Mouse (Mus musculus) liver, embryonic 12.5 days (tissue): ENCODE measurements around the gene Lix1l. TPM values are rescaled to one million over a fixed set of nuclear protein-coding genes. Genes with fewer than 3 reads are reported as not detected.
A peak's percentile ranks its signal among the peaks of the same experiment; 100 is the strongest.

ENCODE experiments used
- ATAC-seq: fragments of 200-750 bp; cut with Nextera tagmentation; 2 replicates; pipeline ENCODE4 v1.8.0; 2017; ENCODE audit warnings: moderate number of reproducible peaks, mild to moderate bottlenecking, moderate library complexity
- H3K27ac ChIP-seq: fragments of 300-500 bp; sonication (generic); 2 replicates; pipeline ENCODE4 v1.5.1; 2016; ENCODE audit warnings: mild to moderate bottlenecking
- H3K27me3 ChIP-seq: fragments of 300-500 bp; sonication (generic); replicated peaks from 2 replicates; pipeline ENCODE4 v1.6.1; 2016; ENCODE audit warnings: mild to moderate bottlenecking, moderate library complexity
- H3K36me3 ChIP-seq: fragments of 300-500 bp; sonication (generic); 2 replicates; pipeline ENCODE4 v1.6.1; 2016; ENCODE audit warnings: mild to moderate bottlenecking, moderate library complexity
- H3K4me1 ChIP-seq: fragments of 300-500 bp; sonication (generic); 2 replicates; pipeline ENCODE4 v1.6.1; 2016
- H3K4me2 ChIP-seq: fragments of 300-500 bp; sonication (generic); 2 replicates; pipeline ENCODE4 v1.6.1; 2016; ENCODE audit warnings: mild to moderate bottlenecking, moderate library complexity
- H3K4me3 ChIP-seq: fragments of 300-500 bp; sonication (generic); 2 replicates; pipeline ENCODE4 v1.5.1; 2016; ENCODE audit warnings: mild to moderate bottlenecking, moderate library complexity
- H3K9ac ChIP-seq: fragments of 300-500 bp; sonication (generic); 2 replicates; pipeline ENCODE4 v1.6.1; 2016; ENCODE audit warnings: mild to moderate bottlenecking, moderate library complexity
- H3K9me3 ChIP-seq: fragments of 300-500 bp; sonication (generic); replicated peaks from 2 replicates; pipeline ENCODE4 v1.6.1; 2016; ENCODE audit warnings: mild to moderate bottlenecking, moderate library complexity
- WGBS: fragments of 180-500 bp; shearing (Covaris S2); methylation state at CpG from one replicate; pipeline ENCODE4 v1.1.7; 2016; ENCODE audit not compliant: insufficient replicate concordance; 5-methylcytosine and 5-hydroxymethylcytosine counted together
- polyA plus RNA-seq: library from polyadenylated mRNA; unstranded; fragments of >200 nt; fragmentation: Nextera tagmentation; extraction: Ambion mirVana; gene quantifications from 2 replicates; pipeline ENCODE4 v1.2.1, GENCODE M21; 2016

Gene Lix1l
- polyA plus RNA-seq, 1 experiment from 2014 or later: 0.92 TPM

GRCm38 (mm10) chr3:96606618-96607017 is 5.7 kb downstream of the Lix1l start:
- 71% methylated on average over 4 of the region's 4 CpGs for WGBS
- no peak overlapping the region for H3K4me3 ChIP-seq
- H3K4me2 ChIP-seq: no peak overlapping the region
- no peak for ATAC-seq
- no peaks in the 10 kb centered on the region for H3K36me3 ChIP-seq
- H3K27me3 ChIP-seq: peaks cover 18% of the 10 kb centered on the region
- H3K27ac ChIP-seq: no peak overlapping the region
- H3K4me1 ChIP-seq: peaks cover 1% of the 10 kb centered on the region; the same call in 1 of the 2 replicates
- no peak overlapping the region for H3K9ac ChIP-seq
- no peaks in the 10 kb centered on the region for H3K9me3 ChIP-seq

- no peaks in the 10 kb centered on the region for H3K27me3 ChIP-seq
- no peaks in the 10 kb centered on the region for H3K9me3 ChIP-seq
- ATAC-seq: no peak
- no peak overlapping the region for H3K27ac ChIP-seq
- WGBS: 80% methylated on average over 3 of the region's 3 CpGs
- no peaks in the 10 kb centered on the region for H3K4me1 ChIP-seq
- no peak overlapping the region for H3K4me2 ChIP-seq
- no peak overlapping the region for H3K4me3 ChIP-seq
- no peak overlapping the region for H3K9ac ChIP-seq
- H3K36me3 ChIP-seq: peaks cover 43% of the 10 kb centered on the region
Observed at GRCm38 (mm10) chr3:96617941-96618340, 17.0 kb downstream of the Lix1l start.

GRCm38 (mm10) chr3:96623201-96623600 is 22.3 kb downstream of the Lix1l start:
- Histone ChIP-seq H3K4me2 (no peak overlapping the region), H3K9me3 (no peaks in the 10 kb centered on the region), H3K4me3 (no peak overlapping the region), H3K27me3 (no peaks in the 10 kb centered on the region), H3K4me1 (no peaks in the 10 kb centered on the region), H3K9ac (no peak overlapping the region), H3K27ac (no peak overlapping the region), H3K36me3 (peaks cover 50% of the 10 kb centered on the region)
- 74% methylated on average over 4 of the region's 4 CpGs for WGBS
- ATAC-seq: no peak

GRCm38 (mm10) chr3:96629729-96630600 is 29.0 kb downstream of the Lix1l start, which contains the start of gene Rbm8a:
Gene Rbm8a, plus strand, starts transcription at chr3:96629933.
- peak within 1 kb of the TSS; percentile 86 for H3K9ac ChIP-seq
- peak within 1 kb of the TSS; percentile 71 for H3K4me2 ChIP-seq
- H3K36me3 ChIP-seq: peaks cover 33% of the 10 kb centered on the region
- no peaks in the 10 kb centered on the region for H3K27me3 ChIP-seq
- WGBS: under 1% methylated on average over 48 of the region's 48 CpGs
- peak; percentile 94 for ATAC-seq
- H3K9me3 ChIP-seq: no peaks in the 10 kb centered on the region
- peaks cover 38% of the 10 kb centered on the region for H3K4me1 ChIP-seq
- peak within 1 kb of the TSS; percentile 84 for H3K4me3 ChIP-seq
- H3K27ac ChIP-seq: peak within 1 kb of the TSS; percentile 71

GRCm38 (mm10) chr3:96632058-96632457 is 31.1 kb downstream of the Lix1l start:
- Histone ChIP-seq H3K36me3 (peaks cover 31% of the 10 kb centered on the region), H3K4me3 (no peak overlapping the region), H3K27ac (no peak overlapping the region), H3K9me3 (no peaks in the 10 kb centered on the region), H3K27me3 (no peaks in the 10 kb centered on the region), H3K4me2 (no peak overlapping the region), H3K9ac (no peak overlapping the region), H3K4me1 (peaks cover 54% of the 10 kb centered on the region)
- ATAC-seq: no peak

- Histone ChIP-seq H3K4me1 (peaks cover 51% of the 10 kb centered on the region), H3K4me3 (no peak overlapping the region), H3K27me3 (no peaks in the 10 kb centered on the region), H3K4me2 (no peak overlapping the region), H3K36me3 (peaks cover 50% of the 10 kb centered on the region), H3K9me3 (no peaks in the 10 kb centered on the region), H3K27ac (no peak overlapping the region; the same call in 1 of the 2 replicates), H3K9ac (no peak overlapping the region)
- 34% methylated on average over 1 of the region's 1 CpGs for WGBS
- no peak for ATAC-seq
Observed at GRCm38 (mm10) chr3:96634015-96634414, 33.1 kb downstream of the Lix1l start.

- 2% methylated on average over 60 of the region's 60 CpGs for WGBS
- Histone ChIP-seq H3K4me2 (peak within 1 kb of the TSS; percentile 91), H3K4me3 (peak within 1 kb of the TSS; percentile 90), H3K9me3 (no peaks in the 10 kb centered on the region), H3K27ac (peak within 1 kb of the TSS; percentile 85), H3K27me3 (no peaks in the 10 kb centered on the region), H3K36me3 (peaks cover 61% of the 10 kb centered on the region), H3K9ac (peak within 1 kb of the TSS; percentile 97), H3K4me1 (peaks cover 48% of the 10 kb centered on the region)
- ATAC-seq: peak; percentile 89
Observed at GRCm38 (mm10) chr3:96634928-96635879, 34.3 kb downstream of the Lix1l start, which contains the start of the genes Pex11b and Gm42957. Gene Pex11b, plus strand, starts transcription at chr3:96635376. Gene Gm42957, plus strand, starts transcription at chr3:96635474.

- peak; percentile 23; the same call in 1 of the 2 replicates for ATAC-seq
- Histone ChIP-seq H3K9ac (peak overlapping the region; percentile 97), H3K9me3 (no peaks in the 10 kb centered on the region), H3K27ac (peak overlapping the region; percentile 85), H3K4me2 (peak overlapping the region; percentile 91), H3K27me3 (no peaks in the 10 kb centered on the region), H3K4me1 (peaks cover 43% of the 10 kb centered on the region), H3K4me3 (peak overlapping the region; percentile 90), H3K36me3 (peaks cover 63% of the 10 kb centered on the region)
- WGBS: 8% methylated on average over 15 of the region's 15 CpGs
Observed at GRCm38 (mm10) chr3:96635906-96636305, 35.0 kb downstream of the Lix1l start.

- Histone ChIP-seq H3K9ac (peak overlapping the region; percentile 97), H3K27ac (peak overlapping the region; percentile 85; the same call in 1 of the 2 replicates), H3K9me3 (no peaks in the 10 kb centered on the region), H3K27me3 (no peaks in the 10 kb centered on the region), H3K4me2 (peak overlapping the region; percentile 91), H3K4me3 (peak overlapping the region; percentile 90), H3K4me1 (peaks cover 37% of the 10 kb centered on the region), H3K36me3 (peaks cover 63% of the 10 kb centered on the region)
- ATAC-seq: no peak
- 49% methylated on average over 11 of the region's 11 CpGs for WGBS
Observed at GRCm38 (mm10) chr3:96636448-96636847, 35.5 kb downstream of the Lix1l start.

GRCm38 (mm10) chr3:96639219-96639618 is 38.3 kb downstream of the Lix1l start:
- ATAC-seq: no peak
- no peak overlapping the region for H3K4me3 ChIP-seq
- no peak overlapping the region for H3K27ac ChIP-seq
- H3K36me3 ChIP-seq: peaks cover 56% of the 10 kb centered on the region
- WGBS: 52% methylated on average over 1 of the region's 1 CpGs
- H3K9me3 ChIP-seq: no peaks in the 10 kb centered on the region
- H3K27me3 ChIP-seq: no peaks in the 10 kb centered on the region
- peaks cover 27% of the 10 kb centered on the region for H3K4me1 ChIP-seq
- H3K4me2 ChIP-seq: no peak overlapping the region
- no peak overlapping the region for H3K9ac ChIP-seq

GRCm38 (mm10) chr3:96645018-96645649 is 44.2 kb downstream of the Lix1l start, which contains the start of gene Itga10:
Gene Itga10, plus strand, starts transcription at chr3:96645584.
- no peak within 1 kb of the TSS for H3K4me2 ChIP-seq
- no peak within 1 kb of the TSS for H3K9ac ChIP-seq
- no peak within 1 kb of the TSS for H3K27ac ChIP-seq
- H3K9me3 ChIP-seq: no peaks in the 10 kb centered on the region
- WGBS: 74% methylated on average over 7 of the region's 7 CpGs
- H3K27me3 ChIP-seq: no peaks in the 10 kb centered on the region
- H3K4me1 ChIP-seq: no peaks in the 10 kb centered on the region
- peaks cover 29% of the 10 kb centered on the region for H3K36me3 ChIP-seq
- H3K4me3 ChIP-seq: no peak within 1 kb of the TSS
- 0 out of 2 replicates have a peak, but pooled peaks have one; percentile 43 for ATAC-seq
